Mouse (Mus musculus): Measurements from ENCODE around the gene Sf3b5.
"Not testable (repeated sequence)": the region's sequence is repeated elsewhere in the genome, so short reads cannot be mapped to it uniquely, and the experiment has no call there.

Gene Sf3b5

DNA sequence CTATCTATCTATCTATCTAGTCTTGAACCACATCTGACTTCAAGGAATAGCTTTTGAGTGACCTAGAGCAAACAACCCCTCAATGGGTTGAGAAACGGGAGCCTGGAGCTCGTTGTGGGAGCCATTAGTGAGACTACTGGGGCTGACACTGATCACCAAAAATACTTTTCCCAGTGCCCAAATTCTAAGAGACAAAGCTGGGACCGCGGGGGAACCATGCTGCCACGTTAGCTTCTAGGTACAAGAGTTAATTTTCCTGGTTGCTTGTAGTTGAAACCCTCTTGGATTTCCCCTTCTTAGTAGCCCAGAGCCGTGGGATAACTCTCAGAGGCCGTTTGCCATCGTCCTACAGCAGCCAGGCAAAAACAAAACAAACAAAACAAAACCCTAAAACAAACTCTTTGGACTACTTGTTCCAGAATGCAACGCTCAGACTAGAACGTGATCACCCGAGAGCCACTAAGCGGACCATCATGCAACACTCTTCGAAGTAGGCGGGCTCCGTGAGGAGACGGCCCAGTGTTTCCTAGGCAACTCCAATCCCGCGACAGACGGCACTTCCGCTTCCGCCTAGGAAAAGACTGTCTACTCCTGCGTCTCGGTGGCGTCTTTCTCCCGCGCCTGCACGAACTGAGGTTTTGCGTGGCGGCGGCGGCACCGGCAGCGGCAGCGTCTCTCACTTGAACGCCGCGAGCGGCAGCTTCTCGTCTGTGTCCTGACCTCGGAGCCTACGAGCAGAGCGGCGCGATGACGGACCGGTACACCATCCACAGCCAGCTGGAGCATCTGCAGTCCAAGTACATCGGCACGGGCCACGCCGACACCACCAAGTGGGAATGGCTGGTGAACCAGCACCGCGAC, 3.0 kb downstream of the Sf3b5 start:
- peak; percentile 78 to 90 for DNase-seq (ENCODE audit: low spot score in 2 of 2)

DNA sequence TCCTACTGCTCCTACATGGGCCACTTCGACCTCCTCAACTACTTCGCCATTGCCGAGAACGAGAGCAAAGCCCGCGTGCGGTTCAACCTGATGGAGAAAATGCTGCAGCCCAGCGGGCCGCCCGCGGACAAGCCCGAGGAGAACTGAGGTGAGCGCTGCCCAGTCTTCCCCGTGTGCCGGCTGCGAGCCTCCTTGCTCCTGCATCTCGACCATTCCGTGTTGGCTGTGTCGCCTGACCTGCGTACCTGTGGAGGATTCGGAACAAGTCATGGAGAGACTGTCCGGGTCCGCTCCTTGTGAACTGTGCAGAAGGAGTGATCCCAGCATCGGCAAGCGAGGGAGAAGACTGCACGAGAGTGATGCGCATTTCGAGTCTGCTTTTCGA, 3.6 kb downstream of the Sf3b5 start:
- peak in 1 of 2 experiments; percentile 9 for DNase-seq (ENCODE audit: low spot score in 2 of 2)

DNA sequence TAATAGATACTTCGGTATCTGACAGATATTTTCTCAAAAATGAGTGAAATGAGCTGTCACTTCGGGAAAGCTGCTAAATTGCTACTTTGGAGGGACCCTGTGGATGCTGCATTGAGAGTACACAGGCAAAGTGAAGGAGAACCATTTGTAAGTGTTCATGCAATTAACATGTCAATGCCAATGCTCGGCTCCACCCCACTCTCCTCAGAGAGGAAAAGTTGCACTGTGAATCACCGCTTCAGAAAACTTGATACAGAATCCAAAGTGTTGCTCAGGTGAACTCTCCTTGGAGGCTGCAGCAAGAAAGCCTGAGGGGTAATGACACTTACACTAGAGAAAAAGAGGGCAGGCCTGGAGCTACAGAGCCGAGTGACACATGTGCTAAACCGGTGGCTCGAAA, 8.9 kb downstream of the Sf3b5 start:
- DNase-seq (ENCODE audit: low spot score in 2 of 2), result no peak

GRCm38 (mm10) chr10:13016573-13016972, 11.4 kb downstream of the Sf3b5 start:
- DNase-seq (ENCODE audit: low spot score in 2 of 2), result peak in 1 of 2 experiments; percentile 9

GRCm38 (mm10) chr10:13018510-13018909, 13.4 kb downstream of the Sf3b5 start:
- DNase-seq (ENCODE audit: low spot score in 2 of 2), result no peak

DNA sequence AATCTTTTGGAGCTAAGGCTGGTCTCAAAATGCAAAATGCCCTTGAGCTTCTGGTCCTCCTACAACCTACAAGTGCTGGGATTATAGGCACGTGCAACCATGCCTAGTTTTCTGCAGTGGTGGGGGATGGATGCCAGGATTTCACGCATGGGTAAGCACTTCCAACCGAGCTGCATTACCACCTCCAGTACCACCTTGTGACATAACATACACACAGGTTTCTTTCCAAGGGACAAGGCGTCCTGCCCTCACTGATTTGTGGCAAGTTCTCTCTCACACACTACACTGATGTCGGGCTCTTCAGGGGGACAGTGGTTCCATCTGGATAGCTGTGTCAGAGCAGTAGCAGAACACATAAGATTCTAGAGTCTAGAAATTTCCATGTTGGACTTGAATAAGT, 13.9 kb downstream of the Sf3b5 start:
- no peak for DNase-seq (ENCODE audit: low spot score in 2 of 2)

GRCm38 (mm10) chr10:13022103-13022502, 17.0 kb downstream of the Sf3b5 start:
- no peak for DNase-seq (ENCODE audit: low spot score in 2 of 2)

GRCm38 (mm10) chr10:13023985-13024384, 18.8 kb downstream of the Sf3b5 start:
- DNase-seq (ENCODE audit: low spot score in 2 of 2), result not testable (repeated sequence)

- no peak for DNase-seq (ENCODE audit: low spot score in 2 of 2)
Observed at GRCm38 (mm10) chr10:13027702-13028101, 22.6 kb downstream of the Sf3b5 start.

GRCm38 (mm10) chr10:13028215-13028614, 23.1 kb downstream of the Sf3b5 start:
- DNase-seq (ENCODE audit: low spot score in 2 of 2), result no peak

- no peak for DNase-seq (ENCODE audit: low spot score in 2 of 2)
Observed at GRCm38 (mm10) chr10:13029416-13029815, 24.3 kb downstream of the Sf3b5 start.

DNA sequence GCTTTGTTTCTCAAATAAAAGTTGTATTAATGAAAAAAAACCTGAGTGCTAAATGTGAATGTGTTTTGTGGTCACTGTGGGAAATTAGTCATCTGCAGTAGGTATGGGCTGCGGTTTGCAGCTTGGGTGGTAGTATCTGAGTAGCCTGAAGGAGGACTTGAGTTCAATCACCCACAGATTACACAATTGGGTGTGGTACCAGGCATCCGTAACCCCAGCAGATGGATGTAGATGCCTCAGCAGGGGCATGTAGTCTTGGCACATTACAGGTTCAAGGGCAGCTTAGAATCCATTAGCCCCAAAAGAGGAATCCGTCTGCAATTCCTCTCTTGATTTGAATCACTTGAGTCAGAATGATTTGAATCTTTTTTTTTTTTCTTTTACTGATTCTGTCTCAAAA, 30.1 kb downstream of the Sf3b5 start:
- no peak for DNase-seq (ENCODE audit: low spot score in 2 of 2)

DNA sequence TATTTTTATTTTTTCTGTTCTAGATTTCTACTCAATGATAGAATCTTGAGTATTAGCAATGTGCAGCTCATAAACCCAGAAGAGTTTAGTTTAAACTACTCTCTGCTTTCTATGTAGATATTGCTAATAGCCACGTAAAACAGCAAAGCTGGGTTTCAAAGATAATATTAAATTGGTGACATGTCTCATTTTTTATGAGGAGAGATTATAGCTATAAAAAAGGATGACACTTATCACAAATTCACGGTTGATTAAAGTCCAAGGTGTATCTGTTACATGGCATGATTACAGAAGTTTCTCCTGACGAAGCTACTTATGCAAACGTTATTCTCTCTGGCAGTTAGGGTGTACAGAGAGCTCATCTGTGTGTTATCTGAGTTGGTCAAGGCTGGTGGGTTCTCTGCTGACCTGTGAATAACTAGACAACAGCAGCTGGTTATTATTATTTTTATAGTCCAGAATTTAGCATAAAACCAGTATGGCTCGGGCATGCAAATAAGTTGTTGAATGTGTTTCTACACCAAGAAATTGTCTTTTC, 34.6 kb downstream of the Sf3b5 start:
- no peak for DNase-seq (ENCODE audit: low spot score in 2 of 2)

- no peak for DNase-seq (ENCODE audit: low spot score in 2 of 2)
Observed at GRCm38 (mm10) chr10:13044659-13045058, 39.5 kb downstream of the Sf3b5 start.

DNA sequence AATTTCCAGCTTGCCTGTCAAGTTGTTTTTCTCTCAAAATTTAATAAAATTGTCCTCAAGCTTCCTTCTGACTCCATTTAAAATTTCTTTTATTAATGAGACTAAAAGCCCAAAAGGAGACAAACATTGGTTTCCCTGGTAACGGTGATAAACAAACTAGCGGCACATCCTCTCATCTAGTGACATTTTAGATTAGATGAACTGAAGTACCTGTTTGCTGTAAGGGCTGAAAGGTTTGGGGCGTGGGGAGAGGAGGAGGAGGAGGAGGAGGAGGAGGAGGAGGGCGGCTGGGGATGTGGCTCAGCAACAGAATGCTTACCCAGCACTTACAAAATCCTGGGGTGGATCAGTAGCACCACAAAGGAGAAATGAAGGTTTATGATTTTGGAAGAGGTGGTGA, 42.7 kb downstream of the Sf3b5 start:
- no peak for DNase-seq (ENCODE audit: low spot score in 2 of 2)

DNA sequence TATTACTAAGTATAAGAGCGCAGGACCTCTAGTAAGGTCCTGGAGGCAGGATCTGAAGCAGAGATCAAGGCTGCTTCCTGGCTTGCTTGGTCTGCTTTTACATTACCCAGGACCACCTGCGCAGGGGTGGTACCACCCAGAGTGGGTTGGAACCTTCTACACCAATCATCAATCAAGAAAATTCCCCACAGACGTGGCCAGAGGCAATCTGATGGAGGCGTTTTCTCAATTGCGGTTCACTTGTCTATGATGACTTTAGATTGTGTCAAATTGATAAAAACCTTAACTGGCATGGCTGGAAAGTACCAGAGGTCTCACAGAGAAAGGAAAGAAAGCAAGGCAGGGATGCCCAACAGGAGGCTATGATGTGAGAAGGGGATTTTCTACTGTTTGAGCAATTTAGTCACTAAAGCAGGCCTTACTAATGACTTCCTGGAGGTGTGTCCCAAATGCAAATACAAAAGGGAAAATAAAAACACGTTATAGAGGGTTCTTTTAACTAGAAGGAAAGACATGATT, 51.8 kb downstream of the Sf3b5 start:
- no peak for DNase-seq (ENCODE audit: low spot score in 2 of 2)
